Mouse (Mus musculus): ENCODE measurements around the gene 2300009A05Rik. TPM values are rescaled to one million over a fixed set of nuclear protein-coding genes. Genes with fewer than 3 reads are reported as not detected.
A peak's percentile ranks its signal among the peaks of the same experiment; 100 is the strongest.

Gene 2300009A05Rik
- 53.2 and 57.6 TPM in 2 replicates for polyA plus RNA-seq (2015; fragmentation: Nextera tagmentation; extraction: Ambion mirVana)

DNA sequence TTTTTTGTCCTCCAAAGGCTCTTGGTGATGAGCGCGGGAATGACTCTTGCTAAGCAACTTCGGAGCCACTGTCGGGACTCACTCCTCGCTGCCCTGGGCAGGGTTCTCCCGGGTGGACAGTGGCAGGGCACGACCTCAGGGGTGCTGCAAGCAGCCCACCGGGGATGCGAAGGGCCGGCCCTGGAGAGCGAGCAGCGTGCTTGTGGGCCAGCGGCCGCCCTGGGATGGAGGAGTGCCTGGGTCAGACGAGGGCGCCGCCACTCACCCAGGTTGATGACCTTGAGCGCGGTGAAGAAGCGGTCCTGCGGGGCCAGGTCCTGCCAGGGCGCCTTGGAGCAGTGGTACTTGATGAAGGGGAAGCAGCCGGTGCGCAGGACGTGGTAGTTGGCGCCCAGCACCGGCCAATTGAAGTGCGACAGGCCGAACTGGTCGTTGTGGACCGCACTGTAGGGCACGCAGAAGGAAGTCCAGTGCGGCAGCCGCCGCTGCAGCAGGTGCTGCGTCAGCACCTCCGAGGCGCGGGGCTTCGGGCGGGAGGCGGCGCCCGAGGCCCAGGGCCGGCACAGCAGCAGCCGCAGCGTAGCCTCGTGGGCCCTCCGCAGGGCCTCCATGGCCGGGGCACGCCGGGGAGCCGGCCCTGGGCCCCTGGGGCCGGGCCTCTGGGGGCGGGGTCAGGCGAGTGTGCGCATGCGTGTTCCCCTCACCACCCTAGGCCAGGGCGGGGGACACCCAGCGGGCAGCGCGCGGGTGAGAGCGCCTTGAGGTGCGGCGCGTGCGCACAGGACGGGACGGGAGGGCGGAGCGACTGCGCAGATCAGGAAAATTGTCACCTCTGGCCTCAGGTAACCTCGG, at the start of gene 2300009A05Rik:
TSS of gene 2300009A05Rik (minus strand) at position 636 of the 852 bp plus-strand sequence.
- under 1% methylated on average over 74 of the region's 74 CpGs for WGBS
- Histone ChIP-seq H3K36me3 (no peaks in the 10 kb centered on the region), H3K27ac (peak within 1 kb of the TSS; percentile 94), H3K4me3 (replicated peaks) (peak within 1 kb of the TSS; percentile 92), H3K4me1 (peaks cover 10% of the 10 kb centered on the region), H3K9ac (peak within 1 kb of the TSS; percentile 82), H3K9me3 (replicated peaks) (no peaks in the 10 kb centered on the region), H3K4me2 (peak within 1 kb of the TSS; percentile 95), H3K27me3 (no peaks in the 10 kb centered on the region)
- ATAC-seq (replicated peaks; ENCODE audit: low FRiP score) = peak; percentile 99

DNA sequence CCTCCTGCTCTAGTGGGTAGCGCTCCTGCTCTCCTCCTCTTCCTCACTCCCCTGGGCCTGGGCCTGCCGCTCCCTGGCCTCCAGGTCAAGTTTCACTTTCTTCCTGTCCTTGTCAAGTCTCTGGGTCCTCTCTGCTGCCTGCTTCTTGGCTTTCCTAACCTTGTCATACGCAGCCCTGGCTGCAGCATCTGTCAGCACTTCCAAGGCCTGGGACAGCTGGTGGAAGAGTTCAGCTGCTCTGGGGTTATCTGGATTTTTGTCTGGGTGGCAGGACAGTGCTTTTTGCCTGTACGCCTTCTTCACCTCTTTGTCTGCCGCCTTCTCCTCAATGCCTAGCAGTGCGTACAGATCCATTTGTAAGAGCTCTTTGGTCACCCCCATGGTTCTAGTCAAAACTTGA, 44.6 kb upstream of the 2300009A05Rik start:
- H3K4me2 ChIP-seq = no peak overlapping the region
- H3K9me3 ChIP-seq (replicated peaks) = no peaks in the 10 kb centered on the region
- H3K27ac ChIP-seq = no peak overlapping the region
- H3K9ac ChIP-seq = no peak overlapping the region
- H3K4me1 ChIP-seq = no peaks in the 10 kb centered on the region
- no peak for ATAC-seq (replicated peaks; ENCODE audit: low FRiP score)
- 72% methylated on average over 6 of the region's 6 CpGs for WGBS
- H3K27me3 ChIP-seq = no peaks in the 10 kb centered on the region; the same call in 1 of the 2 replicates
- no peak overlapping the region for H3K4me3 ChIP-seq (replicated peaks)
- H3K36me3 ChIP-seq = no peaks in the 10 kb centered on the region

DNA sequence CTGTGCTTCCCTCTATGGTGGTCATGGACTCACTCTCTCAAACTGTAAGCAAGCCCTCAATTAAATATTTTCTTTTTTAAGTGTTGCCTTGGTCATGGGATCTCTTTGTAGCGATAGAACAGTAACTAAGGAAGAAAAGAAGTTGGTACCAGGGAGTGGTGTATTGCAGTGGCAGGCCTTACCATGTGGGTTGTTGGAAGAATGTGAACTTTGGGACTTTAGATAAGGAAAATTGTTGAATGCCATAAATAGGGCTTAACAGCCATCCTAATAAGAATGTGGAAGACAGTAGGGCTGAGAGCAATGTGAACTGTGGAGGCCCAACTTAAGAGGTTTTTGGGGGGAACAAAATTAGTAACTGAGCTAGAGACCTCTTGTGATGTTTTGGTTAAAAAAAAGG, 31.6 kb upstream of the 2300009A05Rik start:
- 88% methylated on average over 1 of the region's 1 CpGs for WGBS
- Histone ChIP-seq H3K27ac (no peak overlapping the region), H3K4me1 (no peaks in the 10 kb centered on the region), H3K36me3 (no peaks in the 10 kb centered on the region), H3K9me3 (replicated peaks) (no peaks in the 10 kb centered on the region), H3K4me2 (no peak overlapping the region), H3K9ac (no peak overlapping the region), H3K27me3 (0 out of 2 replicates have a peak, but pooled peaks cover 3% of the 10 kb centered on the region), H3K4me3 (replicated peaks) (no peak overlapping the region)
- no peak for ATAC-seq (replicated peaks; ENCODE audit: low FRiP score)

DNA sequence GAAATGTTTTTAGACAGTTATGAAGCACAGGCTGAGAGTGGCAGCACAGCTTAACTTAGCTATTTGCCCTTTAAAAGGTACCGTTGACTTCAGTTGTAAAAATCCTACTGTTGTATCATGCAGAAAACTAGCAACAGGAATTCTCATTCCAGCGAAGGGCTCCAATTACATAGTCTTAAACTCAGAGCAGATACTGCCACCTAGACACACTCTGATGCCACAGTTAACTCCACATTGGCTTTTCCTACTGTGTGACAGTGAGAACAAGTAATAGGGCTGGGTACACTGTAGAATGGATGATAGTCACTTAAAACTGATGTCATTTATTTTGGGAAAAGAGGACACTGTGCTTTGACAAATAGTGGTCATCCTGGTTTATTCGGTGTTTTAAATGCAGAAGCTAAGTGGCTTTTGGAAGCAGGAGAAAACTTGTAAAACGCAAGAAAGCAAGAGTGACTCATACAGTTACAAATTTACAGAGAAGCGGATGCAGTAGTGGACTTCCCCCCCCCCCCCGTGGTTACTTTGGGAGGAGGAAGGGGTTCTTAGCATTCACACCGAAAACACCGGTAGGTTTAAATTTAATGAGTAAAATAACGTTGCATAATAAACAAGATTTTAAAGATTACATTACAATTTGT, 22.2 kb upstream of the 2300009A05Rik start:
- WGBS = 49% methylated on average over 9 of the region's 9 CpGs
- peaks cover 4% of the 10 kb centered on the region; the same call in 1 of the 2 replicates for H3K4me1 ChIP-seq
- no peak overlapping the region for H3K4me3 ChIP-seq (replicated peaks)
- H3K36me3 ChIP-seq = no peaks in the 10 kb centered on the region
- H3K27ac ChIP-seq = no peak overlapping the region
- H3K9ac ChIP-seq = no peak overlapping the region
- no peak for ATAC-seq (replicated peaks; ENCODE audit: low FRiP score)
- H3K9me3 ChIP-seq (replicated peaks) = no peaks in the 10 kb centered on the region; the same call in 1 of the 2 replicates
- H3K4me2 ChIP-seq = no peak overlapping the region
- no peaks in the 10 kb centered on the region for H3K27me3 ChIP-seq

DNA sequence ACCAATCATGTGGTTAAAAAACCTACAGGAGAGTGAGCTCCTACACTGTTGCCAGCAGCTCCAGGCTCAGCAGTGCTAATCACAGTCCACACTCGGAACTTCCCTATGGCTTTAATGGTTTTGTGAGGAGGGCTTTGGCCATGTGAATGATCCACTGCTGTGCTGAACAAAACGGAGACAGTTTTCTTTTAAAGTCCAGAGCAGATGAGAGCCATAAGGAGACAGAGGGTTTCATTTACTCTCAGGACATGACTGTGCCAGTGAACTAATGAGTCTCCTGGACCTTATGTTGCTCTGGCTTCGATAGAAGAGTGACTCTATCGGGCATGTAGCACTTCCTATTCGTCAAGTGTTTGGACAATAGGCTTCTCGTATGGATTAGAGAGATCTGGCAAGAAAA, 21.4 kb upstream of the 2300009A05Rik start:
- WGBS = 58% methylated on average over 6 of the region's 6 CpGs
- no peak overlapping the region for H3K27ac ChIP-seq
- no peaks in the 10 kb centered on the region for H3K27me3 ChIP-seq
- no peaks in the 10 kb centered on the region for H3K36me3 ChIP-seq
- H3K4me3 ChIP-seq (replicated peaks) = no peak overlapping the region
- ATAC-seq (replicated peaks; ENCODE audit: low FRiP score) = no peak
- H3K9me3 ChIP-seq (replicated peaks) = no peaks in the 10 kb centered on the region; the same call in 1 of the 2 replicates
- H3K4me2 ChIP-seq = no peak overlapping the region
- peaks cover 4% of the 10 kb centered on the region; the same call in 1 of the 2 replicates for H3K4me1 ChIP-seq
- H3K9ac ChIP-seq = no peak overlapping the region

DNA sequence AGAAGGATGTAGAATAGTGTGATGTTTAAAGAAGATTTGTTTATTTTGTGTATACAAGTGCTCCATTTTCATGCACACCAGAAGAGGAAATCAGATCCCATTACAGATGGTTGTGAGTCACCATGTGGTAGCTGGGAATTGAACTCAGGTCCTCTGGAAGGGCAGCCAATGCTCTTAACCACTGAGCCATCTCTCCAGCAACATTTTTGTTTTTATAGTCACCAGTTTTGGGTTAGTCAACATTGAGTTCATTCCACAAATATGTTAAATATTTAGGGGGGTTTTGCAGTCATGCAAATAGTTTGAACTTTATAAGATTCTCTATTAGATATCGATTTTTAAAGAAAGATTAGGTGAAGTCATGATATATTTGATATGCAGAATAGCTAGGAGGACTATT, 1.1 kb upstream of the 2300009A05Rik start:
- 90% methylated on average over 1 of the region's 1 CpGs for WGBS
- no peak overlapping the region for H3K4me3 ChIP-seq (replicated peaks)
- H3K36me3 ChIP-seq = no peaks in the 10 kb centered on the region
- H3K9me3 ChIP-seq (replicated peaks) = no peaks in the 10 kb centered on the region
- H3K4me2 ChIP-seq = no peak overlapping the region
- no peak for ATAC-seq (replicated peaks; ENCODE audit: low FRiP score)
- no peaks in the 10 kb centered on the region for H3K27me3 ChIP-seq
- no peak overlapping the region for H3K27ac ChIP-seq
- peaks cover 10% of the 10 kb centered on the region for H3K4me1 ChIP-seq
- H3K9ac ChIP-seq = no peak overlapping the region

DNA sequence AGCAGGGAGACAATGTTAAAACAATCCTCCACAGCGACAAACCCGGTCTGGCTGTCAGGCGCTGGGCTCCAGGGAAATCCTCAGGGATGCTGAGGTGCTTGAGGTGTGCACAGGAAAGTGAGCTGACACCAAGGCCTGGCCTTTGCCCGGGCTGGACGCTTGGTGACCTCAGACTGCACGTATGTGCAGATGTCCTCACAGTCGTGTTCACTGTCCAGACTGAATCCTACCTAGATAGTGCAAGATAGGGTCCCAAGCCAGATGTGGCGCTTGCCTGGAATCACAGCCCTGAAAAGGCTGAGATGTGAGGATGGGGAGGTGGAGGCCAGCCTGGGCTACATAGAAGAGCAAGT, 393 bp upstream of the 2300009A05Rik start:
- Histone ChIP-seq H3K27ac (peak overlapping the region; percentile 94), H3K9me3 (replicated peaks) (no peaks in the 10 kb centered on the region), H3K27me3 (no peaks in the 10 kb centered on the region), H3K4me3 (replicated peaks) (peak overlapping the region; percentile 92), H3K4me1 (peaks cover 10% of the 10 kb centered on the region), H3K9ac (peak overlapping the region; percentile 82), H3K36me3 (no peaks in the 10 kb centered on the region), H3K4me2 (peak overlapping the region; percentile 95)
- ATAC-seq (replicated peaks; ENCODE audit: low FRiP score) = peak; percentile 76
- WGBS = 4% methylated on average over 8 of the region's 8 CpGs

DNA sequence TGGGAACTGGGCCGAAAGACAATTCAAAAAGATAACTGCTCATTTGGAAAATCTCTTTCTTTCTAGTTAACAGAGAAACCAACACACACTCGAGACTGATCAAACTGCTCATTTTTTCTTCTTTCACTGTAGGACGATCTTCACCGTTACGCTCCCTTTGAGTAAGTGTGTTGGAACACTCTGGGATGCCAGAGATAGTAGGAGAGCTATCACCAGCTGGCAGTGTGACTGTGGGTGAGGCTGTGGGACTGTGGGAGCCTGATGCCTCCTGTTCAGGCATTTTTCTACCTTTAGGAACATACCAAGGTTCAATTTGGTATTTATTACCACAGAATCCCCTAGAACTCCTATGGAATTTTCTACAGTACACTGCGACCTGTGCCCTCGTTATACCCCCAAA, 3.4 kb downstream of the 2300009A05Rik start:
- Histone ChIP-seq H3K27ac (no peak overlapping the region), H3K9me3 (replicated peaks) (no peaks in the 10 kb centered on the region)
- WGBS = 89% methylated on average over 7 of the region's 7 CpGs

DNA sequence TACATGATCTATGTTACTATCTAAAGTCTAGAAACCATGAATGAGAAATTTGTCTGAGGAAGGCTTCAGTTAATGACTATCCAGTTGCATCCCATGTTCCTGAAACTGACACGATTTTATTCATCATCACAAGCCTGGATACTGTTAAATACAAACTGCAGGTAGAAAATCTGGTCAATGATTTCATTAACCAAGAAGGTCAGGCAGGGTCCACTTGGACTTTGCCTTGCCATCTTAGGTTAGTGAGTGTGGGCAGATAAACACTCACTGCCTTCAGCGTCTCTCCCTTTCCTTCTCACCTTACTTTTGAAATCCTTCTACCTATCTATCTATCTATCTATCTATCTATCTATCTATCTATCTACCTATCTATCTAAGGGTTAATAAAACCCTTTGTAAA, 7.7 kb downstream of the 2300009A05Rik start:
- H3K4me2 ChIP-seq = no peak overlapping the region
- H3K27me3 ChIP-seq = no peaks in the 10 kb centered on the region
- H3K9me3 ChIP-seq (replicated peaks) = no peaks in the 10 kb centered on the region
- 0 out of 2 replicates have a peak, but pooled peaks cover 3% of the 10 kb centered on the region for H3K4me1 ChIP-seq
- 74% methylated on average over 2 of the region's 2 CpGs for WGBS
- H3K9ac ChIP-seq = no peak overlapping the region
- ATAC-seq (replicated peaks; ENCODE audit: low FRiP score) = no peak
- H3K4me3 ChIP-seq (replicated peaks) = no peak overlapping the region
- no peak overlapping the region for H3K27ac ChIP-seq
- no peaks in the 10 kb centered on the region for H3K36me3 ChIP-seq

More for the DNA sequence above, 3.4 kb downstream of the 2300009A05Rik start:
- Histone ChIP-seq H3K4me3 (replicated peaks) (no peak overlapping the region), H3K27me3 (no peaks in the 10 kb centered on the region), H3K4me1 (peaks cover 10% of the 10 kb centered on the region), H3K36me3 (no peaks in the 10 kb centered on the region), H3K9ac (no peak overlapping the region), H3K4me2 (no peak overlapping the region)
- ATAC-seq (replicated peaks; ENCODE audit: low FRiP score) = no peak

DNA sequence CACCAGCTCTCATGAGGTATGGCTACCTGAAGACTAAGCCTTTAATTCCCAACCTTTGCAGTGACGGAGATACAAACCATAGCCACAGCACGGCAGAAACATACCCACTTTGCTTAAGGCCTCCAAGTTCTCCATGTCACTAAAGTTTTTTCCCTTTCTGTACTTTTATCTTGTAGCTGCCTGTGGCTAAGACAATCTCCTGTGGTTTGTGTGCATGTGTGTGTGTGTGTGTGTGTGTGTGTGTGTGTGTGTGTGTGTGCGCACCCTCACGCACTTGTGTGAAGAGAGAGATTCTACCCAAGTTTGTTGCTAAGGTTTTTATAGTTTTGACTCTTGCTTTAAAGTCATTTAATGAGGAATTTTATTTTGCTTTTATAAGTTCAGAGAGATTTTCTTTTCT, 16.3 kb downstream of the 2300009A05Rik start:
- H3K9ac ChIP-seq = no peak overlapping the region
- no peak overlapping the region for H3K4me3 ChIP-seq (replicated peaks)
- no peak overlapping the region for H3K4me2 ChIP-seq
- 0 out of 2 replicates have a peak, but pooled peaks cover 5% of the 10 kb centered on the region for H3K4me1 ChIP-seq
- H3K27ac ChIP-seq = no peak overlapping the region
- no peak for ATAC-seq (replicated peaks; ENCODE audit: low FRiP score)
- no peaks in the 10 kb centered on the region for H3K36me3 ChIP-seq
- H3K27me3 ChIP-seq = no peaks in the 10 kb centered on the region
- 92% methylated on average over 4 of the region's 4 CpGs for WGBS
- no peaks in the 10 kb centered on the region for H3K9me3 ChIP-seq (replicated peaks)

DNA sequence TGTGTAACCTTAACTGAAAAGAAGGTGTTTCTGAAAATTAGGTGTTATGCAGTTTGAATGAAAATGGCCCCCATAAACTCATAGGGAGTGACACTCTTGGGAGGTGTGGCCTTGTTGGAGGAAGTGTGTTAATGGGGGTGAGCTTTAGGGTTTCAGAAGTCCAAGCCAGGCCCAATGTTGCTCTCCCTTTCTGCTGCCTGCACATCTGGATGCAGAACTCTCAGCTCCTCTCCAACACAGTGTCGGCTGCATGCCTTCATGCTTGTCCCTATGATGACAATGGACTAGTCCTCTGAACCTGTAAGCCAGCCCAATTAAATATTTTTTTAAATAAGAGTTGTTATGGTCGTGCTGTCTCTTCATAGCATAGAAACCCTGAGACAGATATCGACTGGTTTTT, 18.7 kb downstream of the 2300009A05Rik start:
- Histone ChIP-seq H3K4me2 (no peak overlapping the region), H3K36me3 (no peaks in the 10 kb centered on the region), H3K4me1 (peaks cover 22% of the 10 kb centered on the region), H3K9me3 (replicated peaks) (no peaks in the 10 kb centered on the region), H3K9ac (no peak overlapping the region), H3K4me3 (replicated peaks) (no peak overlapping the region), H3K27ac (no peak overlapping the region), H3K27me3 (no peaks in the 10 kb centered on the region)
- no peak for ATAC-seq (replicated peaks; ENCODE audit: low FRiP score)
- WGBS = 87% methylated on average over 3 of the region's 3 CpGs

DNA sequence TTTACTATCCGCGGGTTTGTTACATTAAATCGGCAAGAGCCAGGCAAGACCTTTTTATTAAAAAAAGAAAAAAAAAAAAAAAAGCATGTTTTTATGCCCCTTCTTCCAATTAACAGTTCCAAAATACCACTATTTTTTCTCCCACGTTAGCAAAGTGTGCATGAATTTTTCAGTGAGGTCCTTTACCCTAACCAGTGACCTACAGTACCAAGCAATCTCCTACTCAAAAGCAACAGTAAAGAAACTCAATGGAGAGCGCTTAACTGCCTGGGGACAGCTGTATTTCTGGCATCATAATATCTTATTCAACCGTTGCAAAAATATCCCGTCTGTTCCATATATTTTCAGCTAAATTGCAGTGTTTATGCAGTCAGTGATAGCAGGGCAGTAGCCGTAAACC, 20.9 kb downstream of the 2300009A05Rik start:
- H3K36me3 ChIP-seq = peaks cover 20% of the 10 kb centered on the region; the same call in 1 of the 2 replicates
- H3K9ac ChIP-seq = peak overlapping the region; percentile 75
- H3K4me1 ChIP-seq = peaks cover 29% of the 10 kb centered on the region
- no peaks in the 10 kb centered on the region for H3K9me3 ChIP-seq (replicated peaks)
- 15% methylated on average over 8 of the region's 8 CpGs for WGBS
- H3K4me3 ChIP-seq (replicated peaks) = peak overlapping the region; percentile 73
- H3K4me2 ChIP-seq = peak overlapping the region; percentile 86
- H3K27me3 ChIP-seq = no peaks in the 10 kb centered on the region
- peak overlapping the region; percentile 91 for H3K27ac ChIP-seq
- no peak for ATAC-seq (replicated peaks; ENCODE audit: low FRiP score)
